8 mouse cellular contexts compared by ENCODE assay signal in genomic region chr13:52735934-52736523, GRCm38 (mm10).
DNase-seq lines count a peak whose midpoint lies in the region; ATAC-seq and TF ChIP-seq lines count a peak whose summit lies in the region.

No protein-coding gene starts in this region.

- TF ChIP-seq CTCF in intestine, postnatal 0 days (IDR thresholded peaks at IDR 0.05; ENCODE audit: low read depth), result no peak
- no peak for TF ChIP-seq CTCF in layer of hippocampus, adult 2 months (conservative IDR thresholded peaks at IDR 0.05)

- H3K9me3 ChIP-seq in liver, embryonic 12.5 days (replicated peaks), result no peaks in the 10 kb centered on the region
- H3K9me3 ChIP-seq in intestine, postnatal 0 days (ENCODE audit: control insufficient read depth), result no peaks in the 10 kb centered on the region

- no peak overlapping the region for H3K4me2 ChIP-seq in liver, embryonic 12.5 days
- no peak overlapping the region; the same call in 1 of the 2 replicates for H3K4me2 ChIP-seq in intestine, postnatal 0 days (replicated peaks; ENCODE audit: low read depth)

- H3K9ac ChIP-seq in liver, embryonic 12.5 days, result no peak overlapping the region
- H3K9ac ChIP-seq in intestine, postnatal 0 days (ENCODE audit: low read depth, low read length), result no peak overlapping the region

- no peak overlapping the region for H3K27ac ChIP-seq in liver, embryonic 12.5 days
- H3K27ac ChIP-seq in intestine, postnatal 0 days (ENCODE audit: low read depth, low read length), result peak overlapping the region; percentile 46; the same call in 1 of the 2 replicates
- no peak overlapping the region for H3K27ac ChIP-seq in layer of hippocampus, adult 2 months

- 67% methylated on average over 19 of the region's 19 CpGs for WGBS in liver, embryonic 12.5 days (ENCODE audit: insufficient replicate concordance)
- WGBS in intestine, postnatal 0 days, result 23% methylated on average over 19 of the region's 19 CpGs

- H3K36me3 ChIP-seq in liver, embryonic 12.5 days, result no peaks in the 10 kb centered on the region
- H3K36me3 ChIP-seq in intestine, postnatal 0 days (ENCODE audit: control insufficient read depth, insufficient read depth), result no peaks in the 10 kb centered on the region

- H3K27me3 ChIP-seq in liver, embryonic 12.5 days (replicated peaks), result no peaks in the 10 kb centered on the region; the same call in 1 of the 2 replicates
- no peaks in the 10 kb centered on the region for H3K27me3 ChIP-seq in intestine, postnatal 0 days (replicated peaks; ENCODE audit: control insufficient read depth, insufficient read depth, low read length)

- ATAC-seq in liver, embryonic 12.5 days, result no peak
- ATAC-seq in intestine, postnatal 0 days, result peak; percentile 84

- H3K4me3 ChIP-seq in liver, embryonic 12.5 days, result no peak overlapping the region
- H3K4me3 ChIP-seq in intestine, postnatal 0 days (ENCODE audit: low read depth, low read length), result no peak overlapping the region
- no peak overlapping the region for H3K4me3 ChIP-seq in layer of hippocampus, adult 2 months

- no peaks in the 10 kb centered on the region for H3K4me1 ChIP-seq in liver, embryonic 12.5 days
- peaks cover 6% of the 10 kb centered on the region; the same call in 1 of the 2 replicates for H3K4me1 ChIP-seq in intestine, postnatal 0 days (replicated peaks; ENCODE audit: control insufficient read depth, insufficient read depth, low read length)

- peak; percentile 11 for DNase-seq in liver
- DNase-seq in fat pad, adult 2 months (ENCODE audit: extremely low read depth, low read depth, low spot score), result peak; percentile 81
- peak; percentile 58 for DNase-seq in lung, postnatal 36 days
- DNase-seq in layer of hippocampus, adult 2 months (ENCODE audit: low spot score in 2 of 2), result no peak
- DNase-seq in natural killer cell, adult 2 months (ENCODE audit: low spot score in 2 of 2), result no peak
- DNase-seq in right cerebral cortex, postnatal 36 days (ENCODE audit: low spot score in 2 of 2), result no peak

Comparison
In these comparisons a context has a peak if more than half of its experiments do, and no peak if none do; other contexts are left out.
1. DNase-seq: peak in liver (single experiment), fat pad, adult 2 months (single experiment) and lung, postnatal 36 days (single experiment); none in layer of hippocampus, adult 2 months (0 of 2), natural killer cell, adult 2 months (0 of 2) and right cerebral cortex, postnatal 36 days (0 of 2).